Mouse (Mus musculus): ENCODE measurements around the gene Hspa12b.

- no peak for TF ChIP-seq POLR2A (IDR thresholded peaks at IDR 0.05; ENCODE audit: insufficient read depth, low read depth, low read length)
- TF ChIP-seq EP300 (IDR thresholded peaks at IDR 0.05; ENCODE audit: insufficient read depth, low read depth, low read length): no peak
- TF ChIP-seq CTCF (IDR thresholded peaks at IDR 0.05): no peak
These were observed 61.2 kb downstream of the Hspa12b start for GRCm38 (mm10) chr2:131188311-131188710.

Measured in heart, adult 2 months (tissue).